Mouse (Mus musculus): ENCODE results near the gene Vmn1r12. TPM values are rescaled to one million over a fixed set of nuclear protein-coding genes. Genes with fewer than 3 reads are reported as not detected.
"Not testable (repeated sequence)": the region's sequence is repeated elsewhere in the genome, so short reads cannot be mapped to it uniquely, and the experiment has no call there.

Vmn1r12 gene
- polyA plus RNA-seq (2015; fragmentation: Nextera tagmentation; extraction: Ambion mirVana), result not detected in 2 replicates

- WGBS, result 63% methylated on average over 2 of the region's 2 CpGs
These were observed at the start of gene Vmn1r12 for GRCm38 (mm10) chr6:57156619-57157018. Gene Vmn1r12 (plus strand): TSS chr6:57156919.

GRCm38 (mm10) chr6:57109154-57109553, 47.6 kb upstream of the Vmn1r12 start, which contains the start of gene Vmn1r10:
Gene Vmn1r10 (plus strand): TSS chr6:57109454.
- Histone ChIP-seq H3K4me1 (no peaks in the 10 kb centered on the region), H3K27me3 (replicated peaks) (no peaks in the 10 kb centered on the region), H3K27ac (replicated peaks) (no peak within 1 kb of the TSS), H3K36me3 (no peaks in the 10 kb centered on the region), H3K4me2 (no peak within 1 kb of the TSS), H3K9ac (no peak within 1 kb of the TSS), H3K9me3 (no peaks in the 10 kb centered on the region), H3K4me3 (no peak within 1 kb of the TSS)
- 67% methylated on average over 3 of the region's 3 CpGs for WGBS
- ATAC-seq (ENCODE audit: extremely low read depth, insufficient number of reproducible peaks, low FRiP score, low TSS enrichment), result no peak

More at GRCm38 (mm10) chr6:57156619-57157018, at the start of gene Vmn1r12:
- no peak within 1 kb of the TSS for H3K27ac ChIP-seq (replicated peaks)
- no peaks in the 10 kb centered on the region for H3K27me3 ChIP-seq (replicated peaks)
- no peak within 1 kb of the TSS for H3K9ac ChIP-seq
- H3K4me1 ChIP-seq, result no peaks in the 10 kb centered on the region
- H3K4me3 ChIP-seq, result no peak within 1 kb of the TSS
- ATAC-seq (ENCODE audit: extremely low read depth, insufficient number of reproducible peaks, low FRiP score, low TSS enrichment), result no peak
- H3K9me3 ChIP-seq, result no peaks in the 10 kb centered on the region
- no peaks in the 10 kb centered on the region for H3K36me3 ChIP-seq
- no peak within 1 kb of the TSS for H3K4me2 ChIP-seq

- 36% methylated on average over 1 of the region's 1 CpGs for WGBS
- Histone ChIP-seq H3K9ac (no peak within 1 kb of the TSS), H3K36me3 (no peaks in the 10 kb centered on the region), H3K27ac (replicated peaks) (no peak within 1 kb of the TSS), H3K4me2 (no peak within 1 kb of the TSS), H3K27me3 (replicated peaks) (no peaks in the 10 kb centered on the region), H3K4me1 (no peaks in the 10 kb centered on the region), H3K4me3 (no peak within 1 kb of the TSS), H3K9me3 (no peaks in the 10 kb centered on the region)
- no peak for ATAC-seq (ENCODE audit: extremely low read depth, insufficient number of reproducible peaks, low FRiP score, low TSS enrichment)
These were observed 23.6 kb upstream of the Vmn1r12 start, which contains the start of gene Vmn1r11 for GRCm38 (mm10) chr6:57133155-57133554. Gene Vmn1r11 (plus strand): TSS chr6:57133455.

- H3K4me3 ChIP-seq; H3K9me3 ChIP-seq; H3K4me2 ChIP-seq; H3K27me3 ChIP-seq (replicated peaks); ATAC-seq (ENCODE audit: extremely low read depth, insufficient number of reproducible peaks, low FRiP score, low TSS enrichment); H3K36me3 ChIP-seq; H3K27ac ChIP-seq (replicated peaks); H3K4me1 ChIP-seq; H3K9ac ChIP-seq: not testable (repeated sequence)
- WGBS, result 54% methylated on average over 3 of the region's 3 CpGs
These were observed 33.3 kb downstream of the Vmn1r12 start for GRCm38 (mm10) chr6:57190016-57190415.

- H3K4me1 ChIP-seq; H3K4me3 ChIP-seq; H3K9ac ChIP-seq; H3K9me3 ChIP-seq; H3K4me2 ChIP-seq; H3K36me3 ChIP-seq; H3K27me3 ChIP-seq (replicated peaks); ATAC-seq (ENCODE audit: extremely low read depth, insufficient number of reproducible peaks, low FRiP score, low TSS enrichment); H3K27ac ChIP-seq (replicated peaks): not testable (repeated sequence)
- 85% methylated on average over 1 of the region's 1 CpGs for WGBS
These were observed 46.3 kb downstream of the Vmn1r12 start, which contains the start of gene Vmn1r13 for GRCm38 (mm10) chr6:57202990-57203389. Gene Vmn1r13 (plus strand): TSS chr6:57203290.

Other genes with a start within 250 kb of the Vmn1r12 start
- gene Nt5c3, start 233.0 kb upstream of the Vmn1r12 start, polyA plus RNA-seq (2015; fragmentation: Nextera tagmentation; extraction: Ambion mirVana), result 65.9 and 68.6 TPM in 2 replicates
- 0.06 and 0.09 TPM in 2 replicates for gene Vmn1r4, start 232.9 kb upstream of the Vmn1r12 start, polyA plus RNA-seq (2015; fragmentation: Nextera tagmentation; extraction: Ambion mirVana)
- not detected in 2 replicates for gene Vmn1r5, start 186.6 kb upstream of the Vmn1r12 start, polyA plus RNA-seq (2015; fragmentation: Nextera tagmentation; extraction: Ambion mirVana)
- not detected in 2 replicates for gene Vmn1r6, start 159.7 kb upstream of the Vmn1r12 start, polyA plus RNA-seq (2015; fragmentation: Nextera tagmentation; extraction: Ambion mirVana)
- gene Vmn1r7, start 131.6 kb upstream of the Vmn1r12 start, polyA plus RNA-seq (2015; fragmentation: Nextera tagmentation; extraction: Ambion mirVana), result not detected in 2 replicates
- gene Vmn1r8, start 124.6 kb upstream of the Vmn1r12 start, polyA plus RNA-seq (2015; fragmentation: Nextera tagmentation; extraction: Ambion mirVana), result not detected in 2 replicates
- gene Vmn1r9, start 90.1 kb upstream of the Vmn1r12 start, polyA plus RNA-seq (2015; fragmentation: Nextera tagmentation; extraction: Ambion mirVana), result not detected in 2 replicates
- not detected in 2 replicates for gene Vmn1r10, start 47.5 kb upstream of the Vmn1r12 start, polyA plus RNA-seq (2015; fragmentation: Nextera tagmentation; extraction: Ambion mirVana)
- gene Vmn1r11, start 23.5 kb upstream of the Vmn1r12 start, polyA plus RNA-seq (2015; fragmentation: Nextera tagmentation; extraction: Ambion mirVana), result not detected in 2 replicates
- gene Vmn1r13, start 46.4 kb downstream of the Vmn1r12 start, polyA plus RNA-seq (2015; fragmentation: Nextera tagmentation; extraction: Ambion mirVana), result not detected in 2 replicates
- gene Vmn1r14, start 74.8 kb downstream of the Vmn1r12 start, polyA plus RNA-seq (2015; fragmentation: Nextera tagmentation; extraction: Ambion mirVana), result not detected in 2 replicates
- gene Vmn1r15, start 101.0 kb downstream of the Vmn1r12 start, polyA plus RNA-seq (2015; fragmentation: Nextera tagmentation; extraction: Ambion mirVana), result 0.07 TPM in 1 of 2 replicates, not detected in the other
- gene Vmn1r16, start 172.6 kb downstream of the Vmn1r12 start, polyA plus RNA-seq (2015; fragmentation: Nextera tagmentation; extraction: Ambion mirVana), result not detected in 2 replicates
- gene Vmn1r17, start 206.8 kb downstream of the Vmn1r12 start, polyA plus RNA-seq (2015; fragmentation: Nextera tagmentation; extraction: Ambion mirVana), result not detected in 2 replicates
- gene Vmn1r18, start 238.9 kb downstream of the Vmn1r12 start, polyA plus RNA-seq (2015; fragmentation: Nextera tagmentation; extraction: Ambion mirVana), result not detected in 2 replicates
- gene Vmn1r19, start 246.9 kb downstream of the Vmn1r12 start, polyA plus RNA-seq (2015; fragmentation: Nextera tagmentation; extraction: Ambion mirVana), result not detected in 2 replicates